21 mouse cellular contexts compared by ENCODE assay signal in the genomic region with DNA sequence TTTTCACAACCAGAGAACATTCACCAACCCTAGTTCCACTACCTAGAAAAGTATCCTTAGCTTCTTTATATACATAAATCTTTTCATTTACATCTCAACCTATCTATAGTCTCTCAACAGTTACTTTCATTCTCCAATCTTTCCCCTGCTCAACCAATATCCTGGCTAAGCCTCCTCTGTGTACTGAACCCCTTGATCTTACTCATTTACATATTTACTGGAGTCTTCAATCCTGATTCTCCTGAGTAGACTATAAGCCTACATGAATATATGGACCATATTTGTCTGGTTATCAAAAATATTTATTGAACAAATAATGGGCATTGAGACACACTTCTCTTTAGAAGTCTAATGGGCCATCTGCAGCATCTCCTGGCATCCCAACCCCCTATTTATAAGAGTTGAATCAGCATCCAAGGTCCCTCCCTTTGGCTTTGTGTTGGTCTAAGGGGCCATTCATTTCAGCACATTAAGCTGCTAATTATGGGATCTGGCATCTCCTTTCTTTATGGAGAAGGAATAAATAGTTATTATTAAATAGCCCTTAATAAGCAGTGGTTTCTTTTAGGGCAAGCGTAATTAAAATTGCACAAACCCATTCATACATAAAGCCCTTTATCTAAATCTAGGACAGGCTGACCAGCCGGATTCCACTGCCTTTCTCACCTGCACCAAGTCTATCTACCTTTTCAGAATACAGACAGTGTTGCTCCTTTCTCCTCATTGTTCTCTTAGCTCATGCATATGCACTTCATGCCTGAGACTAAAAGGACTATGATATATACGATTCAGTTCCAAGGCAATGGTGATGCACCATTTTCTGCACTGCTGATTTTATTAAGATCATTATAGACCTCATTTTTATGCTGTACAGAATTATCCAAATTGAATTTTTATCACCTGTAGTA.
DNase-seq lines count a peak whose midpoint lies in the region; ATAC-seq and TF ChIP-seq lines count a peak whose summit lies in the region.
"Had no signal": no experiment of that assay in that cellular context is flagged by ENCODE, and none has a peak within 500 bp of the region (broad histone marks: within the 10 kb centered on the region; RNA-seq: fewer than 3 reads in every experiment).

No protein-coding gene starts in this region.

- peak; percentile 3 for DNase-seq in embryonic facial prominence, embryonic 14.5 days (ENCODE audit: low spot score)
- no peak for DNase-seq in embryonic facial prominence, embryonic 10.5 days (ENCODE audit: low spot score)
- no peak for DNase-seq in midbrain, embryonic 10.5 days (ENCODE audit: low spot score)
- DNase-seq in forebrain, embryonic 14.5 days (ENCODE audit: low spot score), result peak; percentile 63
- no peak for DNase-seq in lung, adult 2 months
- DNase-seq: adrenal gland, postnatal 14 days; B cell, adult 2 months; cerebellum, adult 2 months; cerebellum, postnatal 10 days; gastrocnemius, postnatal 36 days; heart, adult 18-20 months; heart, postnatal 14 days; kidney, adult 2 months had no signal

- H3K27ac ChIP-seq in embryonic facial prominence, embryonic 14.5 days (replicated peaks; ENCODE audit: low read depth, low read length), result no peak overlapping the region
- no peak overlapping the region for H3K27ac ChIP-seq in embryonic facial prominence, embryonic 10.5 days (replicated peaks)
- no peak overlapping the region for H3K27ac ChIP-seq in midbrain, embryonic 12.5 days (replicated peaks)
- H3K27ac ChIP-seq in midbrain, embryonic 10.5 days (replicated peaks), result no peak overlapping the region
- no peak overlapping the region for H3K27ac ChIP-seq in forebrain, embryonic 14.5 days (ENCODE audit: low read depth, low read length)
- H3K27ac ChIP-seq in hindbrain, embryonic 16.5 days (ENCODE audit: low read depth, low read length), result no peak overlapping the region
- H3K27ac ChIP-seq: heart, embryonic 15.5 days; hindbrain, embryonic 13.5 days had no signal

- no peaks in the 10 kb centered on the region for H3K4me1 ChIP-seq in embryonic facial prominence, embryonic 14.5 days (ENCODE audit: control insufficient read depth, insufficient read depth, low read length)
- H3K4me1 ChIP-seq in embryonic facial prominence, embryonic 10.5 days, result no peaks in the 10 kb centered on the region
- no peaks in the 10 kb centered on the region for H3K4me1 ChIP-seq in midbrain, embryonic 12.5 days
- 0 out of 2 replicates have a peak, but pooled peaks cover 3% of the 10 kb centered on the region for H3K4me1 ChIP-seq in midbrain, embryonic 10.5 days
- H3K4me1 ChIP-seq in forebrain, embryonic 14.5 days (ENCODE audit: control insufficient read depth, insufficient read depth, low read length), result no peaks in the 10 kb centered on the region
- no peaks in the 10 kb centered on the region for H3K4me1 ChIP-seq in hindbrain, embryonic 16.5 days (ENCODE audit: control insufficient read depth, insufficient read depth, low read depth, low read length)
- no peaks in the 10 kb centered on the region for H3K4me1 ChIP-seq in lung, adult 2 months (ENCODE audit: control insufficient read depth, insufficient read depth, low read length)
- H3K4me1 ChIP-seq: heart, embryonic 15.5 days; hindbrain, embryonic 13.5 days had no signal

- no peak overlapping the region for H3K4me2 ChIP-seq in embryonic facial prominence, embryonic 14.5 days (ENCODE audit: low read depth, low read length)
- no peak overlapping the region for H3K4me2 ChIP-seq in midbrain, embryonic 12.5 days (replicated peaks)
- H3K4me2 ChIP-seq in forebrain, embryonic 14.5 days (ENCODE audit: low read length), result no peak overlapping the region
- H3K4me2 ChIP-seq in hindbrain, embryonic 16.5 days (ENCODE audit: low read length), result no peak overlapping the region
- H3K4me2 ChIP-seq: heart, embryonic 11.5 days; heart, embryonic 15.5 days; hindbrain, embryonic 13.5 days had no signal

- WGBS in embryonic facial prominence, embryonic 14.5 days, result 86% methylated on average over 3 of the region's 3 CpGs
- WGBS in embryonic facial prominence, embryonic 10.5 days, result 86% methylated on average over 3 of the region's 3 CpGs
- 80% methylated on average over 3 of the region's 3 CpGs for WGBS in midbrain, embryonic 12.5 days
- WGBS in midbrain, embryonic 10.5 days, result 92% methylated on average over 3 of the region's 3 CpGs
- WGBS in forebrain, embryonic 14.5 days, result 10% methylated on average over 3 of the region's 3 CpGs
- 72% methylated on average over 3 of the region's 3 CpGs for WGBS in hindbrain, embryonic 16.5 days
- 82% methylated on average over 3 of the region's 3 CpGs for WGBS in lung, adult 2 months

- no peaks in the 10 kb centered on the region for H3K27me3 ChIP-seq in embryonic facial prominence, embryonic 14.5 days (replicated peaks; ENCODE audit: control insufficient read depth, insufficient read depth, low read length)
- no peaks in the 10 kb centered on the region for H3K27me3 ChIP-seq in embryonic facial prominence, embryonic 10.5 days (replicated peaks; ENCODE audit: low read depth, poor library complexity, severe bottlenecking)
- H3K27me3 ChIP-seq in midbrain, embryonic 12.5 days, result no peaks in the 10 kb centered on the region
- no peaks in the 10 kb centered on the region for H3K27me3 ChIP-seq in midbrain, embryonic 10.5 days (ENCODE audit: low read depth, poor library complexity, severe bottlenecking)
- no peaks in the 10 kb centered on the region for H3K27me3 ChIP-seq in forebrain, embryonic 14.5 days (replicated peaks; ENCODE audit: control insufficient read depth, insufficient read depth, low read length)
- H3K27me3 ChIP-seq in hindbrain, embryonic 16.5 days (replicated peaks; ENCODE audit: control insufficient read depth, insufficient read depth, low read length), result no peaks in the 10 kb centered on the region
- H3K27me3 ChIP-seq: heart, embryonic 15.5 days; hindbrain, embryonic 13.5 days had no signal

- H3K9me3 ChIP-seq in embryonic facial prominence, embryonic 14.5 days (ENCODE audit: control insufficient read depth, low read length), result no peaks in the 10 kb centered on the region
- H3K9me3 ChIP-seq in embryonic facial prominence, embryonic 10.5 days, result no peaks in the 10 kb centered on the region
- H3K9me3 ChIP-seq in midbrain, embryonic 12.5 days, result no peaks in the 10 kb centered on the region
- H3K9me3 ChIP-seq in midbrain, embryonic 10.5 days (replicated peaks), result no peaks in the 10 kb centered on the region
- H3K9me3 ChIP-seq in forebrain, embryonic 14.5 days (replicated peaks; ENCODE audit: control insufficient read depth, low read length), result no peaks in the 10 kb centered on the region
- no peaks in the 10 kb centered on the region for H3K9me3 ChIP-seq in hindbrain, embryonic 16.5 days (ENCODE audit: control insufficient read depth, low read length)
- H3K9me3 ChIP-seq: heart, embryonic 15.5 days; hindbrain, embryonic 13.5 days had no signal

- H3K36me3 ChIP-seq in embryonic facial prominence, embryonic 14.5 days (ENCODE audit: control insufficient read depth, insufficient read depth, low read length), result no peaks in the 10 kb centered on the region
- no peaks in the 10 kb centered on the region for H3K36me3 ChIP-seq in embryonic facial prominence, embryonic 10.5 days (replicated peaks)
- H3K36me3 ChIP-seq in midbrain, embryonic 12.5 days, result no peaks in the 10 kb centered on the region
- H3K36me3 ChIP-seq in midbrain, embryonic 10.5 days, result no peaks in the 10 kb centered on the region
- H3K36me3 ChIP-seq in forebrain, embryonic 14.5 days (ENCODE audit: control insufficient read depth, insufficient read depth, low read length), result no peaks in the 10 kb centered on the region
- H3K36me3 ChIP-seq in hindbrain, embryonic 16.5 days (ENCODE audit: control insufficient read depth, insufficient read depth, low read length), result no peaks in the 10 kb centered on the region
- H3K36me3 ChIP-seq: G1E; heart, embryonic 15.5 days; hindbrain, embryonic 13.5 days had no signal

- no peak overlapping the region for H3K9ac ChIP-seq in embryonic facial prominence, embryonic 14.5 days (ENCODE audit: low read depth, low read length)
- no peak overlapping the region for H3K9ac ChIP-seq in midbrain, embryonic 12.5 days (replicated peaks)
- H3K9ac ChIP-seq in forebrain, embryonic 14.5 days (ENCODE audit: low read length), result no peak overlapping the region
- H3K9ac ChIP-seq in hindbrain, embryonic 16.5 days (ENCODE audit: low read depth, low read length), result no peak overlapping the region
- H3K9ac ChIP-seq: heart, embryonic 15.5 days; hindbrain, embryonic 13.5 days had no signal

- no peak for TF ChIP-seq POLR2A in lung, adult 2 months (IDR thresholded peaks at IDR 0.05; ENCODE audit: borderline replicate concordance, extremely low read depth, low read depth, low read length)

- H3K4me3 ChIP-seq in embryonic facial prominence, embryonic 14.5 days (ENCODE audit: low read depth, low read length), result no peak overlapping the region
- no peak overlapping the region for H3K4me3 ChIP-seq in embryonic facial prominence, embryonic 10.5 days
- no peak overlapping the region for H3K4me3 ChIP-seq in midbrain, embryonic 12.5 days
- no peak overlapping the region for H3K4me3 ChIP-seq in midbrain, embryonic 10.5 days
- H3K4me3 ChIP-seq in forebrain, embryonic 14.5 days (ENCODE audit: low read depth, low read length), result no peak overlapping the region
- no peak overlapping the region for H3K4me3 ChIP-seq in hindbrain, embryonic 16.5 days (ENCODE audit: low read length)
- no peak overlapping the region for H3K4me3 ChIP-seq in lung, adult 2 months (replicated peaks; ENCODE audit: extremely low read depth, low read depth, low read length)
- H3K4me3 ChIP-seq: heart, embryonic 15.5 days; hindbrain, embryonic 13.5 days had no signal

- ATAC-seq in embryonic facial prominence, embryonic 14.5 days (ENCODE audit: low read depth), result no peak
- peak; percentile 38; the same call in 1 of the 2 replicates for ATAC-seq in midbrain, embryonic 12.5 days (ENCODE audit: low FRiP score, low read depth)
- peak; percentile 81 for ATAC-seq in forebrain, embryonic 14.5 days
- no peak for ATAC-seq in hindbrain, embryonic 16.5 days
- ATAC-seq: CD4-positive, CD25-positive, alpha-beta regulatory T cell, adult 4 months; intestine, embryonic 16.5 days had no signal

- no peak for TF ChIP-seq CTCF in lung, adult 2 months (IDR thresholded peaks at IDR 0.05; ENCODE audit: insufficient read depth, low read length)

Comparison
In these comparisons a context has a peak if more than half of its experiments do, and no peak if none do; other contexts are left out.
1. DNase-seq: peak in embryonic facial prominence, embryonic 14.5 days (single experiment) and forebrain, embryonic 14.5 days (single experiment); none in embryonic facial prominence, embryonic 10.5 days (single experiment), midbrain, embryonic 10.5 days (single experiment) and lung, adult 2 months (single experiment).
2. ATAC-seq: peak in midbrain, embryonic 12.5 days (single experiment) and forebrain, embryonic 14.5 days (single experiment); none in embryonic facial prominence, embryonic 14.5 days (single experiment) and hindbrain, embryonic 16.5 days (single experiment).